Mouse (Mus musculus) bone marrow macrophage, adult 2 months (primary cell): ENCODE results near the gene Olfr455. TPM values are rescaled to one million over a fixed set of nuclear protein-coding genes. Genes with fewer than 3 reads are reported as not detected.

Experiments
- H3K27ac ChIP-seq: 2 replicates; pipeline ENCODE4 v1.5.1; 2012; ENCODE audit warnings: low read depth, low read length; ENCODE audit not compliant: insufficient read depth
- H3K4me1 ChIP-seq: 2 replicates; pipeline ENCODE4 v1.6.1; 2012; ENCODE audit warnings: low read length; ENCODE audit not compliant: control insufficient read depth, insufficient read depth
- H3K4me3 ChIP-seq: 2 replicates; pipeline ENCODE4 v1.5.1; 2012; ENCODE audit warnings: mild to moderate bottlenecking, low read length, moderate library complexity; ENCODE audit not compliant: insufficient read depth
- CTCF ChIP-seq: IDR thresholded peaks from 2 replicates; pipeline ENCODE4 v1.5.1; 2012; ENCODE audit warnings: low read depth, mild to moderate bottlenecking, low read length, moderate library complexity
- POLR2A ChIP-seq: IDR thresholded peaks from 2 replicates; pipeline ENCODE4 v1.6.1; 2012; ENCODE audit warnings: mild to moderate bottlenecking, low read depth, low read length, borderline replicate concordance
- polyA plus RNA-seq: library from polyadenylated mRNA; stranded (reverse); fragments of >200 nt; gene quantifications from 2 replicates; pipeline ENCODE4 v1.2.4, GENCODE M21; 2012; ENCODE audit not compliant: missing spikeins, insufficient read depth, insufficient read length

The Olfr455 gene
- not detected in 2 replicates for polyA plus RNA-seq

- Histone ChIP-seq H3K4me1 (no peaks in the 10 kb centered on the region), H3K27ac (no peak within 1 kb of the TSS), H3K4me3 (no peak within 1 kb of the TSS)
- TF ChIP-seq POLR2A (no peak), CTCF (no peak)
These were observed at the start of gene Olfr455 for GRCm38 (mm10) chr6:42547461-42547860. Olfr455 (minus strand) TSS chr6:42547587.

- no peak overlapping the region for H3K27ac ChIP-seq
- no peak overlapping the region for H3K4me3 ChIP-seq
- H3K4me1 ChIP-seq = no peaks in the 10 kb centered on the region
- no peak for TF ChIP-seq POLR2A
- TF ChIP-seq CTCF = no peak
These were observed 45.9 kb upstream of the Olfr455 start for GRCm38 (mm10) chr6:42593138-42593882.

GRCm38 (mm10) chr6:42586569-42586968 is 39.2 kb upstream of the Olfr455 start:
- no peaks in the 10 kb centered on the region for H3K4me1 ChIP-seq
- no peak overlapping the region for H3K27ac ChIP-seq
- TF ChIP-seq CTCF (no peak), POLR2A (no peak)
- no peak overlapping the region for H3K4me3 ChIP-seq

GRCm38 (mm10) chr6:42583488-42583872 is 36.1 kb upstream of the Olfr455 start:
- H3K27ac ChIP-seq = no peak overlapping the region
- no peak overlapping the region for H3K4me3 ChIP-seq
- TF ChIP-seq POLR2A = no peak
- peak; percentile 74 for TF ChIP-seq CTCF
- H3K4me1 ChIP-seq = no peaks in the 10 kb centered on the region

GRCm38 (mm10) chr6:42582741-42583487 is 35.5 kb upstream of the Olfr455 start:
- H3K4me3 ChIP-seq = no peak overlapping the region
- H3K27ac ChIP-seq = no peak overlapping the region
- H3K4me1 ChIP-seq = no peaks in the 10 kb centered on the region
- TF ChIP-seq POLR2A (no peak), CTCF (no peak)

- H3K4me3 ChIP-seq = no peak overlapping the region
- H3K27ac ChIP-seq = no peak overlapping the region
- TF ChIP-seq CTCF (no peak), POLR2A (no peak)
- no peaks in the 10 kb centered on the region for H3K4me1 ChIP-seq
These were observed 31.3 kb upstream of the Olfr455 start for GRCm38 (mm10) chr6:42578678-42579077.

DNA sequence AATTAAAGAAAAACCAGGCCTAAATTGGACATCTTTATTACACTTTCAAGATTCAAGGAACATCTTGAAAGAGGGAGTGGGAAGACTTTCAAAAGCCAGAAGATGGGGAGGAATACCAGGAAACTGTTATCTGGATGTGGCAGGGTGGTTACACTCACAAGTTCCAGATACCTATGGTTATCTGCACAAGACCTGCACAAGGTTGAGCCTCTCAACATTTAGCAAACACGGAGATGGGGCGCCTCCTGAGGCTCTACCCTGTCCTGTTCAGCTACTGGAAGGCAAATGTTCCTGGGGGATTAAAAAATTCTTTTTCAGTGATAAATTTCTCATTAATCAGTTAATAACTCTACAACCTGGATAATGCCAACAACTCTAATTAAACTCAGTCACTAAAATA is 30.0 kb upstream of the Olfr455 start:
- no peaks in the 10 kb centered on the region for H3K4me1 ChIP-seq
- no peak overlapping the region for H3K4me3 ChIP-seq
- no peak for TF ChIP-seq CTCF
- no peak for TF ChIP-seq POLR2A
- no peak overlapping the region for H3K27ac ChIP-seq

DNA sequence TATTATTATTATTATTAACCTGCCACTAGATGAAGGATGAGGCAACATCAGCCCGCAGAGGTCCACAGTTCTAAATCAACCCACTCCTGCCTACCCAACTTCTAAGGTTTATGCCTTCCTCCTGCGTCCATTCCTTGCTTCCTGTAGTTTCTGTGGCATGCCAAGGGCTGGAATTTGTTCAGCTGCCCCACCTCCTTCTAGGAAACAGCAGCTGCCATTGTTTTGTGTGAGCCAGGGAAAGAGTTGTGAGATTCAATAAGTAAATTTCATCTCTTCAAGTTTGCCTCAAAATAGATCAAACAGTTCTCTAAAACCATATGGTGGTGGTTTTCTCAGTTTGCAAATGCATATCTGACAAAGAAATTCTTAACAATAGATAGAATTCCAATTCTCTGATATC is 20.8 kb upstream of the Olfr455 start:
- Histone ChIP-seq H3K4me3 (no peak overlapping the region), H3K27ac (no peak overlapping the region)
- TF ChIP-seq CTCF (no peak), POLR2A (no peak)

GRCm38 (mm10) chr6:42566076-42566598 is 18.8 kb upstream of the Olfr455 start:
- Histone ChIP-seq H3K4me3 (no peak overlapping the region), H3K4me1 (no peaks in the 10 kb centered on the region), H3K27ac (no peak overlapping the region)
- TF ChIP-seq POLR2A (no peak), CTCF (no peak)

More for the DNA sequence above, 20.8 kb upstream of the Olfr455 start:
- no peaks in the 10 kb centered on the region for H3K4me1 ChIP-seq

DNA sequence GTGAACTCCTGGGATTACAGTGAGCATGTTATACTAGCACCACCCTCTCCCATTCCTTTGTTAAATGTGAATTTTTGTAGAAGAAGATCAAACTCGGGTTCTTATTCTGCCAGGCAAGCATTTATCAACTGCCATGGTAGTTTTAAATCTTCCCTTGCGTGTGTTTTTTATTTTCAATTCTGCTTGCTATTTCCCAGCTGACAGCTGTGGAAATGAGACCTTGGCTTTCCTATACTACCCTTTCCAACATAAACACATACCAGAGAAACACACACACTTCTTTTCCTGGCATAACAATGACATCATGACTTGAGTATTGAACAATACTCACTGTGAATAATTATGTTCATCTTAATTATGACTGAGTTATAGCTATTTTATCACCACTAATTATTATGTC is 14.9 kb upstream of the Olfr455 start:
- Histone ChIP-seq H3K27ac (no peak overlapping the region), H3K4me1 (no peaks in the 10 kb centered on the region), H3K4me3 (no peak overlapping the region)
- TF ChIP-seq POLR2A (no peak), CTCF (no peak)
